Mouse (Mus musculus): ENCODE measurements around the gene Slc12a9.

DNA sequence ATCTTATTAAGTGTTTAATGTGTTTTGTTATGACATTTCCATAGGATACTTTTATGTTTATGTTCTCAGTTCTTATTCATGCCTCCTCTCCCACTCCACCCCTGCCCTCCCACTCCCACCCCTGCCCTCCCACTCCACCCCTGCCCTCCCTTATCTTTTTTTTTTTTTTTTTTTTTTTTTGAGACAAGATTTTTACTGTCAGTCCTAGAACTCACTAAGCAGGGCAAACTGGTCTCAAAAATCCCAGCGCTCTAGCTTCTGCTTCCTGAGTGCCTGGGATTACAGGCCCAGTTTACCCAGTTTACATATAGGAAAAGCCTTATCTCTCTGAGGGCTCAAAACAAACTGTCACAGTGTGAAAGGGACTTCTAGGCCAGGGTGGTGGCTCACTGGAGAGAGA is 13.0 kb upstream of the Slc12a9 start:
- TF ChIP-seq CTCF (IDR thresholded peaks at IDR 0.05 in 2 of 3, conservative IDR thresholded peaks at IDR 0.05 in 1 of 3; ENCODE audit: control insufficient read depth in 1 of 3, insufficient read depth in 1 of 3, low read depth in 2 of 3, low read length in 3 of 3, poor library complexity in 1 of 3, severe bottlenecking in 1 of 3) (no peak), POLR2A (IDR thresholded peaks at IDR 0.05; ENCODE audit: control insufficient read depth in 1 of 2, insufficient read depth in 1 of 2, low read depth in 1 of 2, low read length in 2 of 2, poor library complexity in 1 of 2) (no peak), RCOR1 (IDR thresholded peaks at IDR 0.05; ENCODE audit: low read depth, low read length) (no peak), MYC (IDR thresholded peaks at IDR 0.05; ENCODE audit: low read depth, low read length) (no peak), MEF2A (IDR thresholded peaks at IDR 0.05; ENCODE audit: extremely low read depth, insufficient replicate concordance, low read depth, low read length, poor library complexity, severe bottlenecking) (no peak), GATA1 (IDR thresholded peaks at IDR 0.05; ENCODE audit: low read depth, low read length) (no peak), ZNF384 (IDR thresholded peaks at IDR 0.05; ENCODE audit: low read depth, low read length) (peak; percentile 78), EP300 (IDR thresholded peaks at IDR 0.05; ENCODE audit: low read depth in 1 of 2, low read length in 2 of 2) (no peak), TBP (IDR thresholded peaks at IDR 0.05; ENCODE audit: low read depth, low read length) (no peak), SIN3A (IDR thresholded peaks at IDR 0.05; ENCODE audit: low read length) (no peak), ETS1 (IDR thresholded peaks at IDR 0.05; ENCODE audit: low read depth, low read length) (no peak), USF2 (IDR thresholded peaks at IDR 0.05; ENCODE audit: borderline replicate concordance in 1 of 2, insufficient read depth in 1 of 2, low read depth in 1 of 2, low read length in 2 of 2) (no peak), ZC3H11A (IDR thresholded peaks at IDR 0.05; ENCODE audit: low read depth, low read length) (no peak), POLR2AphosphoS2 (IDR thresholded peaks at IDR 0.05; ENCODE audit: low read length) (no peak)
